Mouse (Mus musculus): ENCODE measurements around the gene Cfap45.

GRCm38 (mm10) chr1:172488831-172489230 lies 31.8 kb upstream of the Cfap45 start:
- TF ChIP-seq POLR2A (IDR thresholded peaks at IDR 0.05; ENCODE audit: insufficient read length, low read depth) (no peak), TCF12 (IDR thresholded peaks at IDR 0.05; ENCODE audit: insufficient read depth, poor library complexity, severe bottlenecking) (no peak), CEBPB (IDR thresholded peaks at IDR 0.05; ENCODE audit: insufficient read depth, poor library complexity, severe bottlenecking) (no peak), MYOD1 (IDR thresholded peaks at IDR 0.05; ENCODE audit: control insufficient read depth in 1 of 3, insufficient read length in 2 of 3, low read depth in 2 of 3) (no peak), MAX (IDR thresholded peaks at IDR 0.05; ENCODE audit: low read depth) (no peak), E2F4 (IDR thresholded peaks at IDR 0.05; ENCODE audit: insufficient read depth) (no peak), MYOG (IDR thresholded peaks at IDR 0.05; ENCODE audit: control insufficient read depth in 1 of 3, insufficient read depth in 1 of 3, insufficient read length in 2 of 3, low read depth in 2 of 3) (no peak), POLR2AphosphoS2 (IDR thresholded peaks at IDR 0.05; ENCODE audit: insufficient read length, low read depth) (no peak), USF1 (IDR thresholded peaks at IDR 0.05; ENCODE audit: low read depth) (no peak), REST (IDR thresholded peaks at IDR 0.05; ENCODE audit: insufficient read depth, insufficient read length) (no peak)

Data from myocyte (in vitro differentiated cells).